Mouse (Mus musculus) testis, adult 2 months (tissue): Measurements from ENCODE around the gene Wdr48.

Experiments
- CTCF ChIP-seq: fragments of 200-500 bp; IDR thresholded peaks from 2 replicates; pipeline ENCODE4 v1.5.1; 2012; ENCODE audit warnings: low read depth, mild to moderate bottlenecking, inconsistent platforms, low read length, moderate library complexity; ENCODE audit not compliant: control insufficient read depth, insufficient read depth, insufficient replicate concordance
- POLR2A ChIP-seq: fragments of 200-500 bp; IDR thresholded peaks from 2 replicates; pipeline ENCODE4 v1.6.1; 2012; ENCODE audit warnings: low read depth, mild to moderate bottlenecking, inconsistent platforms, low read length, moderate library complexity; ENCODE audit not compliant: control insufficient read depth

DNA sequence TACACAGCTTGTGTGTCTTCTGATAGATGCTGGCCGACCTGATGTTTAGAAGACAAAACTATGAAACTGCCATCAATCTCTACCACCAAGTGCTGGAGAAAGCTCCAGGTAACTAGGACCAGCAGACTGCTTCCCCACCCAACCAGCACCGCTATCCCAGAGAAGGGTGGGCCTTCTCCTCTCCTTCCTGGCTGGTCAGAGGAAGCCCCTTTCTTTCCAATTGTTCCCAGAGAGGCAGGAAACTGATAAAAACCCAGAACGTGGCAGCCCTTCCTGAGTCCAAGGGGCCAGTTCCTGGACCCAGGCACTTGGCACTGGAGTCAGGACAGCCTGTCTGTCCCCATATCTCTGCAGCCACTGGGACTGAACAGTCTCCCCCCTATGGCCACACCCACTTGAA, 69.5 kb downstream of the Wdr48 start:
- TF ChIP-seq CTCF (no peak), POLR2A (no peak)
